Mouse (Mus musculus) urinary bladder, adult 2 months (tissue): ENCODE measurements around the gene Sema4d. TPM values are rescaled to one million over a fixed set of nuclear protein-coding genes. Genes with fewer than 3 reads are reported as not detected.

Experiments used
- DNase-seq: peaks from one replicate; pipeline ENCODE4 v3.0.0; 2022; ENCODE audit warnings: low spot score
- polyA plus RNA-seq: library from polyadenylated mRNA; depleted of rRNA; stranded (reverse); fragments of >200 nt; gene quantifications from 2 replicates; pipeline ENCODE4 v1.2.3, GENCODE M21; 2012

Gene Sema4d
- polyA plus RNA-seq, 1 experiment = 6.1 TPM

GRCm38 (mm10) chr13:51727364-51727763, 66.2 kb downstream of the Sema4d start:
- DNase-seq = no peak

- DNase-seq = no peak
Observed at GRCm38 (mm10) chr13:51725926-51726574, 67.5 kb downstream of the Sema4d start.

GRCm38 (mm10) chr13:51725446-51725845, 68.1 kb downstream of the Sema4d start:
- no peak for DNase-seq

GRCm38 (mm10) chr13:51724566-51724965, 69.0 kb downstream of the Sema4d start:
- DNase-seq = no peak

GRCm38 (mm10) chr13:51723114-51723513, 70.4 kb downstream of the Sema4d start:
- no peak for DNase-seq

- DNase-seq = no peak
Observed at GRCm38 (mm10) chr13:51720556-51720955, 73.0 kb downstream of the Sema4d start.

GRCm38 (mm10) chr13:51719256-51719655, 74.3 kb downstream of the Sema4d start:
- DNase-seq = no peak

GRCm38 (mm10) chr13:51716350-51717263, 76.9 kb downstream of the Sema4d start:
- DNase-seq = no peak

GRCm38 (mm10) chr13:51712022-51712421, 81.5 kb downstream of the Sema4d start:
- no peak for DNase-seq

GRCm38 (mm10) chr13:51710738-51711137, 82.8 kb downstream of the Sema4d start:
- DNase-seq = no peak

GRCm38 (mm10) chr13:51705882-51706854, 87.4 kb downstream of the Sema4d start:
- no peak for DNase-seq

- DNase-seq = no peak
Observed at GRCm38 (mm10) chr13:51703893-51704292, 89.7 kb downstream of the Sema4d start.

GRCm38 (mm10) chr13:51698318-51698717, 95.2 kb downstream of the Sema4d start:
- DNase-seq = no peak

GRCm38 (mm10) chr13:51697897-51698296, 95.7 kb downstream of the Sema4d start:
- no peak for DNase-seq

GRCm38 (mm10) chr13:51697455-51697854, 96.1 kb downstream of the Sema4d start:
- no peak for DNase-seq

GRCm38 (mm10) chr13:51696481-51696880, 97.1 kb downstream of the Sema4d start:
- DNase-seq = no peak

GRCm38 (mm10) chr13:51688688-51689087, 104.9 kb downstream of the Sema4d start:
- DNase-seq = no peak

- DNase-seq = no peak
Observed at GRCm38 (mm10) chr13:51686966-51687365, 106.6 kb downstream of the Sema4d start.

- no peak for DNase-seq
Observed at GRCm38 (mm10) chr13:51685290-51685966, 108.1 kb downstream of the Sema4d start.

- DNase-seq = no peak
Observed at GRCm38 (mm10) chr13:51681634-51682033, 111.9 kb downstream of the Sema4d start.

- no peak for DNase-seq
Observed at GRCm38 (mm10) chr13:51681076-51681475, 112.5 kb downstream of the Sema4d start.
